Mouse (Mus musculus) heart, adult 11 months (tissue): ENCODE data around the gene Elfn2.
A peak's percentile ranks its signal among the peaks of the same experiment; 100 is the strongest.

Experiments used
- DNase-seq: peaks from one replicate; pipeline ENCODE4 v3.0.0; 2022

Gene Elfn2

DNA sequence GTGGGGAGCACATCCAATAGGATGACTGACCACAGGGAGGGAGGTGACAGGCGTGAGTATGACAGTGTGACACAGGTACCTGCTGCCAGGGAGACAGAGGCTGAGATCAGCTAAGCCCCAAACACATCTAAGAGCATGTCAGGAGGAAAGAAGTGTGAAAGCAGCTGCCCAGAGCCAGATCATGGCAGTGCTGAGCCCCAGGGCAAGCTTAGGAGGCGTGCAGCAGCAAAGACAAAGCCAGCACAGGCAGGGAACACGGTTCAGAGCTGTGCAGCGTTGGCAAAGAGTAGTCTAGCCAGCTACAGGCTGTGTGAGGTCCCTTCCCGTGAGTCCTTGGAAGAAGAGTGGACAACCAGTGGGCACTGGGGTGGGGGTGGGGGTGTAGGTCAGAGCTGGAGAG lies 40.9 kb downstream of the Elfn2 start:
- no peak for DNase-seq

DNA sequence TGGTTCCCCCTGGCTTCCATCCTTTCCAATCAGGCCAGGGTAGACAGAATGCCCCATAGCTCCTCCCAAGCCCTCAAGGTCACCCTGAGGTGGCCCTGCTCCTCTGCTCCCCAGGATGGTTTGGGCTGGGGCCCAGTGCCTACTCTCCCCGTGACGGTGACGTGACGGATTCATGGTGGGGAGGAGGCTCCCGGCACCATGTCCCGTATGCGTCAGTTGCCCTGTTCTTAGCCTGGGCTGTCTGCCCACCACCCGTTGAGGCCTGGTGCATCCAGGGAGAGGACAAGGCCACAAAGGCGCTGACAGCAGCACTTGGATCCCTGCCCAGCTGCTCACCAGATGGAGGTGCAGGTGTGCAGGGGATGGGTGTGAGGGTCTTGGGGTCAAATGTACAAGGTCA lies 41.6 kb downstream of the Elfn2 start:
- peak; percentile 96 for DNase-seq

DNA sequence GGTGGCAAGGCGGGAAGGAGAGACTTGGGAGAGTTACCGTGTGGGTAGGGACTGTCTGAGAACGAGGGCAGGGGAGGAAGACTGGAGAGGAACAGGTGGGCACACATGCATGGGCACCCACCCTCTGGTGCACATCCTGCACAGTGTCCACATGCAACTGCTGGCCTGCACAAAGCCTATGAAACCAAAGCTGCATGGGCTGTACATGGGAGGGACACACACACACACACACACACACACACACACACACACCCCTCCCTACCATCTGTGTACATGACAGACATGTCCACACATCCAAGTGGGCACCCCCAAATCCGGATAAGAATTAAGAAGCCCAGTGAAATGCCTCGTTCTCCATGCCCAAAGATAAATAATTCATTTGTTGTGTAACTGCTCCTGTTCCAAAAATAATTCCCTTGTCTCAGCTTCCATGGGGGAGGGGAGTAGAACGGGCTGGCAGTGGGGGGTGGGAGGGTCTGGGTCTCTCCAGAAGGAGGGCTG lies 43.6 kb downstream of the Elfn2 start:
- DNase-seq, result no peak

DNA sequence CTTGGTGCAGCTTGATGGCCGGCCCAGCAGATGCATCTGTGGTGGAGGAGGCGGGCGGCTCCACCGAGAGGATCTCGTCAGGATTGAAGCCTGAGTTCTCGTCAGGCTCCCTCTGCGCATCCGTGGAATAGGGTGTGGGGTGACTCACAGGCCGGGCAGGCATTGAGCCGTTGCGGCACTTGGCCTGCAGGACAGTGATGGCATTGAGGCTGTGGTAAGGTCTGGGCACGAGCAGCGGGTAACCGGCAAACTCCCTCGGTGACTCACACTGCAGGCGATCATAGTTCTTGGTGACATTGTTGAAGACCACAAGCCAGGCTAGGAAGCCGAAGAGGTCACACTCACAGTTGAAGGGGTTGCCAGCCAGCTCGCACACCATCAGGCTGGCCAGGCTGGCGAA lies 45.1 kb downstream of the Elfn2 start:
- no peak for DNase-seq

DNA sequence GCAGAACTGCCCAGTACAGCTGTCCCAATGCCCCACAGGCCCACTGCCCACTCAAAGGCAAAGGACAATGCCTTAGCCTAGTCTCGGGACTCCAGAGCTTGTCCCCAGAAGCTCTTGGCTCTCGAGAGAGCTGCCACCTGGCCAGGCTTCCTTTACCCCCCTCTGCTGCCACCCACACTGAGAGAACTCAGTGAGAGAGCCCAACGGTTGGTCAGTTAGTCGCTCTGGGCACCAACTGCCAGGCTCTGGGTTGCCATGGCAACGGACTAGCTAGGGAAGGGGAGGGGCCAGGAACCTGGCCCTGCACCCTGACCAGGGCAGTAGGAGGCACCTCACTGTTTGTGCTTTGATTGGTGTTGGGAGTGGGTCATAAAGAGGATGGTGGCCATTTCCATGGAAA lies 48.2 kb downstream of the Elfn2 start:
- no peak for DNase-seq

DNA sequence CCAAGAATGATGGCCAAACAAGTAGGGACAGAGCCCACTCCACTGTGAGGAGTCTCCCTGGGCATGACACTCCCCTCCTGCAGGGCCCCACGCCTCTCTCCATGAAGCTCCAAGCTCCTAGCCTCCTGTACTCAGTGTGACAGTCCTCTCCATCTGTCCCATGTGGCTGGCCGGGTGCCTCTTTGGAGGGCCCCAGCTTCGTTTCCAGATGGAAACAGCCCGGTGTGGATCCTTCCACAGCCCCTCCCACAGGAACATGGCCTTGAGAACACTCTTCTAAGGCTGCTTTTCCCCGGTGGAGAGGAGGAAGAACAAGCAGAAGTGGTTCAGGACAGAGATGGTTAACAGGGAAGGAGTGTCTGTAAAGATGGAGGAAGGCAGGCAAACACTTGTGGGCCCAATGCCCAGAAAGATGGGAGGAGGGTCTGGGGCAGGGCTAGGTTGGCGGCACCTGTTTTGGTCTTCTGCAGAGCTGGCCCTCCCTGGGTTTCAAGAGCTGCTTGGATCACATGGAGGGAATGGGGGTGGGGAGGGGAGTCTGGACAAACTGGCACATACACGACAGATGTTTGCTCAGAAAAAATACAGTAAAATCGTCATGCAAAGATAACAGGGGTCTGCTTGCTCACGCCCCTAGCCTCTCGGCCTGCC lies 49.2 kb downstream of the Elfn2 start:
- no peak for DNase-seq

DNA sequence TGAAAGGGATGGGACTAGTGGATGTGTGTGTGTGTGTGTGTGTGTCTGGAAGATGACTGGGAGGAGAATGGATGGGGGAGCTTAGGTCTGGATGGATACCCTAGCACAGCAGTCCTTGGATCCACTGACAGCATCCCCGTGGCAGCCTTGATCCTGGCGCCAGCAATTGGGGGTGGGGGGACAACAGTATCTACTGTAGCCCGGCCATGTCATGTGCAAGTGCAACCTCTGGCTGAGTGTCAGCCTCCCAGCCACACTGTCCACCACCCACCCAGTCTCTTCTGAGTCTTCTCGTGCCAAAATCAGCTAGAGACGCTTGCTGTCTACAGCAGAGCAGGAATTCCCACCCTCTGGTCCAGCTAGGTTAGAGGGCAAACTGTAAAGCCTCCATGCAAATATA lies 54.3 kb downstream of the Elfn2 start:
- no peak for DNase-seq

DNA sequence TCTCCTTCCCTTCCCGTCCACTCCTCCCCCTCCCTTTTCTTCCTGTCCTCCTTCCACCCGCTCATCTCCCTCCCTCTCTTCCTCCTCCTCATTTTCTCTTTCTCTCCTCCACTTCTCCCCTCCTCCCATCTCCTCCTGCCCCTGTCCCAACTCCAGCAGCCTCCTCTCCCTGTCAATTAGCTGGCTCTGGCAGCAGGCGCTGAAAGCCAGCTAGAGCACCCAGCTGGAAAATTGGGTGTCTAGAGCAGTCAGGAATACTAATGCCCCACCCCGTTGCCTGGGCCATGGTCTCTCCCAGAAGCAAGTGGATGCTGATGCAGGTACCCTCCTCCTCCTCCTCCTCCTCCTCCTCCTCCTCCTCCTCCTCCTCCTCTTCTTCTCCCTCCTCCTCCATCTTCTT lies 67.4 kb downstream of the Elfn2 start:
- no peak for DNase-seq

DNA sequence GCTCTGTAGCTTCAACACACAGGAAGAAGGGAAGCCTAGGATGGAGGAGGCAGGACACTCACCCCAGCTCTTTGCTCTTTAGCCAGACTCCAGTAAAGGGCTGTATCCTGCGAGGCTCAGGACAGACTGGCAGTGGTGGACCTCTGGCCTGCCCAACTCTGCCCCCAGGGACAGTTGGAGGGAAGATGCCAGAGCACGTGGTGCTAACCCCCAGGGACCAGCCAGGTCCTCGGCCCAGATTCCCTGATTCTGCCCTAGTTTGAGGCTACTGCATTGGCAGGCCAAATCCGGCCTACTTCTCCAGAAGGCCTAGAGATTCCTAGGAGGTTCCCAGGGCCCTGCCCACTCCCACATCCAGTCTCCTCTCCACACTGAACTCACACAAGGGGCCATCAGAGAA lies 70.8 kb downstream of the Elfn2 start:
- no peak for DNase-seq

DNA sequence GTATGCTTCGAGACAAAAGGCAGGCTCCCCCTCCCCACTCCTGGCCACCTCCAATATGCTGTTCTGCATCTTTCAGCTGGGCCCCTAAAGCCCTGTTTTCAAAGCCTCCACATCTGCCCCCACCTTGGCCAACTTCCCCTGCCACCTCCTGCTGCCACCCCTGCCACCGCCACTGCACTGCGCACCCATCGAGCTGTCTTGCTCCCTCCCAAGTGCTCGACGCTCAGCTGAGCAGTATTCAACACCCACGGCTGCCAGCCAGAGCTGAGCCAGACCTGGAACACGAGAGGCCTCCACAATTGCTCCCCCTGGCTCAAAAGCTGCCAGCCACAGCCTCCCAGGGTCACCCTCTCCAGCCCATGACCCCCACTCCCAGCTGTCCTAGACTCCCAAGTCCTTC lies 74.0 kb downstream of the Elfn2 start:
- no peak for DNase-seq

DNA sequence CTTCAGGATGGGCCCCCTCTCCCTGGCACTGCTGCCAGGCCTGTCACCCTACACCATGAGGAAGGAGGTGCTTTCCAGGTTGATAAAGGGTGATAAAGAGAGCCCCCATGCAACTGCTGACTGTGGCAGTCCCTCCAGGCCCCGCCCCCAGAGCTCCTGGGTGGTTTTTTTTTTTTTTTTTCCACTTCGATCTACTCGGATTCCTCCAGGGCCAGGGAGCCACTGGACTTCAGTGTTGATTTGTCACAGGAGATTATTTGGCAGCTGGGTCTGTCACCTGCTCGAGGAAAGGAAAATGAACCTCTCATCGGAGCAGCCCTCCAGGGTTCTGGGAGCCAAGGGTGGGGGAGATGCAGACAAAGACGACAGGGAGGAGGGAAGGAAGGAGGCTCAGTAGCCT lies 74.9 kb downstream of the Elfn2 start:
- DNase-seq, result no peak

DNA sequence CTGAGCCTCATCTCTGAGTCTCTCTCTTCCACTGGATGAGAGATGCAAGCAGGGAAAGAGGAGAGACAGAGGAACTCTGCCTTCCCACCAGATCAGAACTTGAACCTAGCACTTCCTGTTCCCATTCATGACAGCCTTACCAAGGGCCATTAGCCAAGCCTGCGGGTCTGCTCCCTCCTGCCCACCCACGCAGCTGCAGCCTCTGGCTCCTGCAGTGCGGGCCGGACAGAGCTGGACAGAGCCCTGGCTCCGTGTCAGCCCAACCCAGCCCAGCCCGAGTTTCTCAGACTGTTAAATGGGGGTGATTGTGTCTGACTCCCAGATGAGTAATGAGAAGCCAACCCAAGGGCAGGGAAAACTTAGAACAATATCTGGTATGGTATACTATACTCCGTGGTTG lies 83.3 kb downstream of the Elfn2 start:
- DNase-seq, result peak; percentile 96

DNA sequence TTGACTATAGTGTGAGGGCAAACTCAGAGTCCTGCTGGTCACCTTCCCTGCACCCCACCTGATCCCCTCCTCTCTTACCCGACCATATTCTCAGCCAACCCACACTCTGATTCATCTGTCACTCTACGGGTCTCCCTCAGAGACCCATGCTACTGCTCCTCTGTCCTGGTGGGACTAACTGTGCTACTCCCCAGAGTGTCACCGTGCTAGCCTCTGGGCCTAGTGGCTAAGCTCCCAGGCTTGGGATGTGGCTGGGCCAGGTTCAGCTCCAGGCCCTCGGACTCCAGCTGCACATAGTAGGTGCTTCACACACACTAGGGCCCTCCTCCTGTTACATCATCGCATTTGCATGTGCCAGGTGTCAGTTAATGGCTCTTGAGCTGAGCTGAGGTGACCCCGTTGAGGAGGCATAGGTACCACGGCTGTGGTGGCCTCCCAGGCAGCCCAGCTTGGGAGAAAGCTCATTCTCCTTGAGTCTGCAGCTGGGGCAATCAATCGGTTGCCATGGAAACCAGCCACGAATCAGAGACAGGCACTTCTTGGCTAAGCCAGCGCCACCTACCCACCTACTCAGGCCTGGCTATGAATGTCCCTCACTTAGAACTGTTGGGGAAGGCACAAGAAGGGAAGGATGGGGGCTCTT lies 84.4 kb downstream of the Elfn2 start:
- no peak for DNase-seq

DNA sequence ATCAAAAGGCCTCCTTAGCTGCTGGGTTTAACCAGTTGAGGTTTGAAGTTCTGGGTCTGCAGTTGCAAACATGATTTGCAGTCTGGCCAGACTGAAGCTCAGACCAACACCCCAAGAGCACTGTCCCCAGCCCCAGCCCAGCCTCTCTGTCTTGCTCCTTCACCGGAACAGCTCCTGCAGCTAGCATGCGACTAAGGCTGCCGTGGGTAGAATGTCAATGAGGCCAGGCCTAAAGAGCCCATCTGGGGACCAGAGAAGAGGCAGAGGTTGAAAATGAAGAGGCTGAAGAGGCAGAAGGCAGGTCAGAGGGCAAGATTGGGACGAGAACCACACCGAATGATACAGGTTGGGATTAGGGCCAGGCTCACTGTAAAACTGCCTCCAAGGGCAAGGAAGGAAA lies 85.2 kb downstream of the Elfn2 start:
- no peak for DNase-seq

DNA sequence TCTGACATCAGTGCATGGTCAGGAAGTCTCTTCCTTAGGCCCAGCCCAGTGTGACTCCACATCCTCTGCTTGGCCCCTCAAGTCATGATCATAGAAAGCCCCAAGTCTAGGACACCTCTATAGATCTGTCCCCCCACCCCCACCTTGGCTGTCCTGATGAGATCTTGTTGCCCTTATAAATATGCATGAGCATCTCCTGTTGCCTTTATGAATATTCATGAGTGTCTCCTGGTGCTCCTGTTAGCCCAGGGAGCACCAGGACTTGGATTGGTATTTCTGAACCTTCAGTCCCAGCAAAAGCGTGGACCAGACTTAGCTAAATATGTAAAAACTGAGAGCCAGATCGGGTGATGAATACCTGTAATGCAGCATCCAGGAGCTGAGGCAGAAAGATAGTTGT lies 86.2 kb downstream of the Elfn2 start:
- no peak for DNase-seq

DNA sequence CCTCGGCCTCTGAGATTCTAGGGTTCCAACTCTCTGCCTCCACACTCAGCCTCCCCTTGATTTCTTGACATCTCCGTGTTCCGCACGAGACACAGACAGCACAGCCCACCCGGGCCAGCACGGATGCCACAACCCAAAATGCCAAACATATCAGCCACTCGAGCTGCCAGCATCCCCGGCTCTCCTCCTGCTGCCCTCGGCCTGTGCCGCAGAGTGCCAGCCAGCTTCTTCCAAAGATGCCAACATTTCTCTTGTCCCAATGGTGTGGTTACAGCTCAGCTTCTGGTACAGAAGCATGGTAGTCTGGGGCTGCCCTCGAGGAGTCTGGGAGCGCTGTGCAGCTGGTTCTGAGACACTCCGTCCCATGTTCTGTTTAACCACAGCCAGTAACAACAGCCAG lies 92.3 kb downstream of the Elfn2 start:
- no peak for DNase-seq

DNA sequence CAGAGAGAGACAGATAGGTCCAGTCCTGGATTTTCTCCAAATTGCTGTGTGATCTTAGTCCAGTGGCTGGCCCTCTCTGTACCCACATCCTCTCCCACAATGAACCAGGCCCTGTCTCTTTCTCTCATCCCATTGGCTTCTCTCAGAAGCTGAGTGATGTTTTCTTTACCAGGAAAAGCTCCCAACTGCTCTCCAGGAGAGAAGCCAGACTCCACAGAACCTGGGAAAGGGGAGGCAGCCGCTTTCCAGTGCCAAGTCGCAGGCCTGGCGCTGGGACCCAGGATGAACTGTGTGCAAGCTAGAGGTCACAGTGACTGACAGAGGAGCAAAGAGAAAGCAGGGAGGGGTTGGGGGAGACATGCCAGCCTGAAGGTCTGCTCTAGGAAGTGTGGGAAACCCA lies 93.6 kb downstream of the Elfn2 start:
- DNase-seq, result no peak

DNA sequence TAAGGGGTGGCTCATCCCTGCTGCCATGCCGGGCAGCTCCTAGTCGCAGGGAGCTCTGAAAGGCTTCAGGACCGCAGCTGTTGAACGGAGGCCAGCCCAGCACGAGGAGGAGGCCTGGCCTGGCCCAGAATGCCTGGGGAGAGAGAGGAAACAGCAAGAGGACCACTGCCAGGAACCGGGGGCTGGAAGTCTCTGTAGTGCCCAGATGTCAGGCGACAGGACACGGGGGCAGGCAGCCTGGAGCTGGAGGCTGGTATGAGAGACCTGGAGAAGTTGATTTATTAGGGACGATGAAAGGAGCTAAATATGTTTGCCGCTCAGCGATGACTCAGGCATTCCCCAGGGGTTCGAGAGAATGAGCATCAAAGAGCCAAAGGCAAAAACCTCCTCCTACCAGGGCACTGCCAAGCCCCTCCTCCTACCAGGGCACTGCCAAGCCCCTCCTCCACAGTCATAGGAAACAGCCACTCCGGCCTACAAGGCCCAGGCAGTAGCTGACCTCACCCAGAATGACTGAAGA lies 94.1 kb downstream of the Elfn2 start:
- DNase-seq, result peak; percentile 99

DNA sequence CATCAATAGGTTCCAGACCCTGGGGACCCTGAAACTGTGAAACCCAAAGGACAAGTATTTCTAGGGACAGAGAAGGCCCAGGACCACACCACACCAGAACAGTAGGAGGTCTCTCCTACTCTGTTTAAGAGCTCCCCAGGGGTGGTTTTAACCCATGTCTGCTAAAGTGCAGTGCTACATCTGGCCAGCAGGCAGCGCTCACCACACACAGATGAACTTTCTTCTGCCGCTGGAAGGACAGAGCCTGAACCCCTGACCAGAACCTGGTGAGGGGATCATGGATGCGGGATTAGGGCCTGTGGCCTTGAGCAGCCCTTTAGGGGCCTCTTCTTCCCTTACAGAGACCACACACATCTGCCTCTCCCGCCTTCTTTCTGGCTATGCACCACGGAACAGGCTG lies 95.1 kb downstream of the Elfn2 start:
- peak; percentile 95 for DNase-seq
